Comparison of ENCODE assay signal across 37 mouse cellular contexts in the genomic region with DNA sequence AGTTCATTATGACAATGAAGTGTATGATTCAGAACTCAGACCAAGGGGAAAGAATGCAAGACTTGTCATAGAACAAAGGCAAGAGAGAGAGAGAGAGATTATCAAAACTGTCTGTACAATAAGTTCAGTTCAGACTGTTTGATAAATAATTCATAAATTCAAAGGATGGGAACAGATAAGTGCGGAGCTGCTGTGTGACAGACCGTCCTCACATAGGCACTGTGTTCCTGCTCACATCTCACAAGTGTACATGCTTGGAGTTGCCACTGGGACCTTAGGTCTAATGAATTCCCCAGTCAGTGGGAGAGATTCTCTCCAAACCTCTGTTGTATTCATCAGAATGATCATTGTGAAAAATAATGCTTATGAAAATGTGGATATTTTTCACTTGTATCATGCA. TPM values are rescaled to one million over a fixed set of nuclear protein-coding genes. Genes with fewer than 3 reads are reported as not detected.
"Had no signal": no experiment of that assay in that cellular context is flagged by ENCODE, and none has a peak within 500 bp of the region (broad histone marks: within the 10 kb centered on the region; RNA-seq: fewer than 3 reads in every experiment).

No protein-coding gene starts in this region.

- H3K9ac ChIP-seq: heart, embryonic 12.5 days; heart, embryonic 13.5 days; heart, embryonic 15.5 days; hindbrain, embryonic 12.5 days; hindbrain, embryonic 13.5 days; hindbrain, embryonic 14.5 days; hindbrain, embryonic 15.5 days; intestine, embryonic 15.5 days; kidney, embryonic 15.5 days had no signal

- H3K27me3 ChIP-seq: heart, embryonic 12.5 days; heart, embryonic 13.5 days; heart, embryonic 15.5 days; hindbrain, embryonic 12.5 days; hindbrain, embryonic 13.5 days; hindbrain, embryonic 15.5 days; intestine, embryonic 15.5 days; kidney, embryonic 15.5 days had no signal

- H3K27ac ChIP-seq: heart, embryonic 13.5 days; heart, embryonic 15.5 days; hindbrain, embryonic 10.5 days; hindbrain, embryonic 12.5 days; hindbrain, embryonic 13.5 days; hindbrain, embryonic 14.5 days; hindbrain, embryonic 15.5 days; hindbrain, postnatal 0 days; intestine, embryonic 15.5 days; kidney, embryonic 15.5 days; kidney, postnatal 0 days; left cerebral cortex, adult 2 months had no signal

- H3K36me3 ChIP-seq: heart, embryonic 12.5 days; heart, embryonic 13.5 days; heart, embryonic 15.5 days; hindbrain, embryonic 10.5 days; hindbrain, embryonic 12.5 days; hindbrain, embryonic 13.5 days; hindbrain, embryonic 15.5 days; intestine, embryonic 15.5 days; kidney, embryonic 15.5 days had no signal

- H3K4me1 ChIP-seq: heart, embryonic 12.5 days; heart, embryonic 13.5 days; heart, embryonic 15.5 days; hindbrain, embryonic 10.5 days; hindbrain, embryonic 12.5 days; hindbrain, embryonic 13.5 days; hindbrain, embryonic 15.5 days; intestine, embryonic 15.5 days; kidney, embryonic 15.5 days had no signal

- H3K9me3 ChIP-seq: heart, embryonic 12.5 days; heart, embryonic 13.5 days; heart, embryonic 15.5 days; hindbrain, embryonic 10.5 days; hindbrain, embryonic 12.5 days; hindbrain, embryonic 13.5 days; hindbrain, embryonic 15.5 days; intestine, embryonic 15.5 days; kidney, embryonic 15.5 days had no signal

- H3K4me3 ChIP-seq: heart, embryonic 12.5 days; heart, embryonic 13.5 days; heart, embryonic 15.5 days; hindbrain, embryonic 10.5 days; hindbrain, embryonic 12.5 days; hindbrain, embryonic 13.5 days; hindbrain, embryonic 15.5 days; intestine, embryonic 15.5 days; kidney, embryonic 15.5 days; layer of hippocampus, adult 2 months; left cerebral cortex, adult 2 months had no signal

- DNase-seq: heart, postnatal 10 days; heart, postnatal 14 days; heart, postnatal 36 days; kidney, adult 11 months; kidney, adult 18-20 months; kidney, adult 2 months; kidney, adult 8-10 months; kidney, adult 9 months; kidney, postnatal 10 days; kidney, postnatal 14 days; kidney, postnatal 25 days; kidney, postnatal 36 days; kidney, postnatal 4 days; layer of hippocampus, adult 9-11 months; layer of hippocampus, postnatal 36 days had no signal

- H3K4me2 ChIP-seq: heart, embryonic 12.5 days; heart, embryonic 13.5 days; heart, embryonic 15.5 days; hindbrain, embryonic 12.5 days; hindbrain, embryonic 13.5 days; hindbrain, embryonic 14.5 days; hindbrain, embryonic 15.5 days; intestine, embryonic 15.5 days; kidney, embryonic 15.5 days had no signal

- ATAC-seq: hindbrain, embryonic 16.5 days; hindbrain, postnatal 0 days; inflammation-experienced regulatory T-cells, adult 6 months; intestine, embryonic 15.5 days; intestine, embryonic 16.5 days; intestine, postnatal 0 days had no signal

RNA-seq across cellular contexts. Expression of gene Cfap161, which starts 27.3 kb away (rescaled TPM):
- total RNA-seq: heart, postnatal 10 days; heart, postnatal 25 days; heart, postnatal 36 days; hematopoietic stem cell, adult 5-6 weeks had no signal
- polyA plus RNA-seq: inflammation-experienced regulatory T-cells, adult 6 months; intestine, postnatal 0 days; kidney, adult 2 months; kidney, embryonic 14.5 days; large intestine, adult 2 months had no signal
